Mouse (Mus musculus): ENCODE data around the gene Rnf186. TPM values are rescaled to one million over a fixed set of nuclear protein-coding genes. Genes with fewer than 3 reads are reported as not detected.

The Rnf186 gene
- total RNA-seq, 2 experiments from 2014 or later, result not detected

- Histone ChIP-seq H3K4me3 (no peak overlapping the region), H3K27ac (no peak overlapping the region)
- no peak for DNase-seq (ENCODE audit: extremely low spot score in 1 of 2, low spot score in 2 of 2)
- TF ChIP-seq CTCF (IDR thresholded peaks at IDR 0.05), result peak; percentile 32
- intact Hi-C loops (cut with DNase I), result loop anchor here (5.0 kb wide), 1 partner anchor 40 kb away; no protein-coding TSS in a partner anchor
Measured at GRCm38 (mm10) chr4:138997121-138997520, 30.2 kb downstream of the Rnf186 start.

- no peak overlapping the region for H3K4me3 ChIP-seq
- intact Hi-C loops (cut with DNase I), result loop anchor here (5.0 kb wide), 1 partner anchor 41 kb away; no protein-coding TSS in a partner anchor
- TF ChIP-seq CTCF (IDR thresholded peaks at IDR 0.05), result no peak
- peak; percentile 47 to 51 for DNase-seq (ENCODE audit: extremely low spot score in 1 of 2, low spot score in 2 of 2)
- no peak overlapping the region for H3K27ac ChIP-seq
Measured at GRCm38 (mm10) chr4:138998611-138999010, 31.7 kb downstream of the Rnf186 start.

- no peak overlapping the region for H3K4me3 ChIP-seq
- intact Hi-C loops (cut with DNase I), result loop anchor here (5.0 kb wide), 2 partner anchors 66 to 79 kb away; no protein-coding TSS in a partner anchor
- no peak overlapping the region for H3K27ac ChIP-seq
- DNase-seq (ENCODE audit: extremely low spot score in 1 of 2, low spot score in 2 of 2), result no peak
- no peak for TF ChIP-seq CTCF (IDR thresholded peaks at IDR 0.05)
Measured at GRCm38 (mm10) chr4:139001026-139001425, 34.1 kb downstream of the Rnf186 start.

- no peak overlapping the region for H3K4me3 ChIP-seq
- intact Hi-C loops (cut with DNase I), result loop anchor here (5.0 kb wide), 2 partner anchors 66 to 79 kb away; no protein-coding TSS in a partner anchor
- DNase-seq (ENCODE audit: extremely low spot score in 1 of 2, low spot score in 2 of 2), result peak in 1 of 2 experiments; percentile 27
- TF ChIP-seq CTCF (IDR thresholded peaks at IDR 0.05), result peak; percentile 55
- H3K27ac ChIP-seq, result no peak overlapping the region
Measured at GRCm38 (mm10) chr4:139001433-139001832, 34.5 kb downstream of the Rnf186 start.

- intact Hi-C loops (cut with DNase I), result loop anchor here (5.0 kb wide), 2 partner anchors 63 to 82 kb away; no protein-coding TSS in a partner anchor
- TF ChIP-seq CTCF (IDR thresholded peaks at IDR 0.05), result no peak
Measured at GRCm38 (mm10) chr4:139004067-139004466, 37.2 kb downstream of the Rnf186 start.

GRCm38 (mm10) chr4:139005214-139005613 is 38.3 kb downstream of the Rnf186 start:
- TF ChIP-seq CTCF (IDR thresholded peaks at IDR 0.05), result no peak
- DNase-seq (ENCODE audit: extremely low spot score in 1 of 2, low spot score in 2 of 2), result no peak
- Histone ChIP-seq H3K4me3 (no peak overlapping the region), H3K27ac (no peak overlapping the region)
- intact Hi-C loops (cut with DNase I), result no loop called here

More at GRCm38 (mm10) chr4:139004067-139004466, 37.2 kb downstream of the Rnf186 start:
- DNase-seq (ENCODE audit: extremely low spot score in 1 of 2, low spot score in 2 of 2), result no peak
- Histone ChIP-seq H3K4me3 (no peak overlapping the region), H3K27ac (no peak overlapping the region)

- intact Hi-C loops (cut with DNase I), result no loop called here
- H3K4me3 ChIP-seq, result no peak overlapping the region
- DNase-seq (ENCODE audit: extremely low spot score in 1 of 2, low spot score in 2 of 2), result no peak
- no peak for TF ChIP-seq CTCF (IDR thresholded peaks at IDR 0.05)
- H3K27ac ChIP-seq, result no peak overlapping the region
Measured at GRCm38 (mm10) chr4:139007353-139007752, 40.4 kb downstream of the Rnf186 start.

- Histone ChIP-seq H3K27ac (no peak overlapping the region), H3K4me3 (no peak overlapping the region)
- intact Hi-C loops (cut with DNase I), result no loop called here
- DNase-seq (ENCODE audit: extremely low spot score in 1 of 2, low spot score in 2 of 2), result no peak
- no peak for TF ChIP-seq CTCF (IDR thresholded peaks at IDR 0.05)
Measured at GRCm38 (mm10) chr4:139007981-139008536, 41.1 kb downstream of the Rnf186 start.

GRCm38 (mm10) chr4:139011201-139011702 is 44.3 kb downstream of the Rnf186 start:
- no peak for DNase-seq (ENCODE audit: extremely low spot score in 1 of 2, low spot score in 2 of 2)
- intact Hi-C loops (cut with DNase I), result no loop called here
- no peak overlapping the region for H3K4me3 ChIP-seq
- no peak for TF ChIP-seq CTCF (IDR thresholded peaks at IDR 0.05)
- no peak overlapping the region for H3K27ac ChIP-seq

GRCm38 (mm10) chr4:139013281-139013680 is 46.4 kb downstream of the Rnf186 start:
- no peak for TF ChIP-seq CTCF (IDR thresholded peaks at IDR 0.05)
- intact Hi-C loops (cut with DNase I), result no loop called here
- DNase-seq (ENCODE audit: extremely low spot score in 1 of 2, low spot score in 2 of 2), result no peak
- no peak overlapping the region for H3K4me3 ChIP-seq
- H3K27ac ChIP-seq, result no peak overlapping the region

GRCm38 (mm10) chr4:139014793-139015192 is 47.9 kb downstream of the Rnf186 start:
- Histone ChIP-seq H3K27ac (no peak overlapping the region), H3K4me3 (no peak overlapping the region)
- intact Hi-C loops (cut with DNase I), result no loop called here
- no peak for DNase-seq (ENCODE audit: extremely low spot score in 1 of 2, low spot score in 2 of 2)
- TF ChIP-seq CTCF (IDR thresholded peaks at IDR 0.05), result peak; percentile 29

Other genes with a start within 250 kb of the Rnf186 start
- not detected for gene Pla2g2c, start 242.3 kb upstream of the Rnf186 start, total RNA-seq (2021)
- gene Ubxn10, start 229.9 kb upstream of the Rnf186 start, total RNA-seq (2021), result 1 to 10 TPM; 1.4 to 1.5 TPM
- gene Pla2g2f, start 209.5 kb upstream of the Rnf186 start, total RNA-seq (2021), result not detected
- under 1 TPM; 0.42 to 0.97 TPM for gene Pla2g2d, start 191.4 kb upstream of the Rnf186 start, total RNA-seq (2021)
- 1 to 10 TPM; 4.5 to 4.7 TPM for gene Pla2g5, start 103.6 kb upstream of the Rnf186 start, total RNA-seq (2021)
- gene Gm13030, start 93.1 kb upstream of the Rnf186 start, total RNA-seq (2021), result not detected
- not detected for gene Pla2g2e, start 89.2 kb upstream of the Rnf186 start, total RNA-seq (2021)
- gene Otud3, start 53.2 kb upstream of the Rnf186 start, total RNA-seq (2021), result 10 to 100 TPM; 20.3 to 20.4 TPM
- gene Tmco4, start 5.8 kb downstream of the Rnf186 start, total RNA-seq (2021), result 1 to 10 TPM; 2.0 to 3.7 TPM
- 1 to 10 TPM; 5.9 to 6.9 TPM for gene Htr6, start 108.5 kb downstream of the Rnf186 start, total RNA-seq (2021)
- 10 to 100 TPM; 62.4 to 84.3 TPM for gene Nbl1, start 125.9 kb downstream of the Rnf186 start, total RNA-seq (2021)
- gene Minos1, start 164.0 kb downstream of the Rnf186 start, total RNA-seq (2021), result 100 to 1,000 TPM; 197 TPM
- gene Capzb, start 225.8 kb downstream of the Rnf186 start, total RNA-seq (2021), result 100 to 1,000 TPM; 306 to 324 TPM